26 mouse cellular contexts compared by ENCODE assay signal in the genomic region with DNA sequence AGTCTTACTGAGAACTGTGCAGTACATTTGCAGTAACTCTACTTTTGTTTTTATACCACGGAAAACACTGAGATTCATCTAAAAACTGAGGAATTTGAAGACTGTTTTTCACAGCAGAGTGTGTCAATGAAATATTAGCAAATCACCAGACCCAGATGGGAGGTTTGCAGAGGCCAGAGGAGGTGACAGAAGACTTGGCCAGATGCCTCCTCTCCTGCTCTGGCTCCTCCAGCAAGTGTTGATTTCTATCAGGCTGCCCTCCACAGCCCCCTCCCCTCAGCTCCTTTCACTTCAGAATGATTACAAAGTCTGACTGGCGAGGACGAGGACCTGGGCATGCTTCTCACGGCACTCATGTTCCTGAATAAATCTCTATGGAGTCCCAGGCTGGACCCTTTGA. TPM values are rescaled to one million over a fixed set of nuclear protein-coding genes. Genes with fewer than 3 reads are reported as not detected.
A peak's percentile ranks its signal among the peaks of the same experiment; 100 is the strongest.
DNase-seq lines count a peak whose midpoint lies in the region; ATAC-seq lines count a peak whose summit lies in the region.
"Had no signal": no experiment of that assay in that cellular context is flagged by ENCODE, and none has a peak within 500 bp of the region (broad histone marks: within the 10 kb centered on the region; RNA-seq: fewer than 3 reads in every experiment).

No protein-coding gene starts in this region.

- 71% methylated on average over 4 of the region's 4 CpGs for WGBS in midbrain, embryonic 11.5 days
- WGBS in midbrain, embryonic 15.5 days, result 68% methylated on average over 4 of the region's 4 CpGs

- no peaks in the 10 kb centered on the region for H3K4me1 ChIP-seq in midbrain, embryonic 11.5 days (ENCODE audit: control insufficient read depth, insufficient read depth, low read length)
- H3K4me1 ChIP-seq in midbrain, embryonic 15.5 days, result no peaks in the 10 kb centered on the region
- H3K4me1 ChIP-seq: embryonic facial prominence, embryonic 13.5 days; forebrain, embryonic 13.5 days; heart, embryonic 15.5 days; hindbrain, embryonic 10.5 days; intestine, embryonic 15.5 days had no signal

- H3K9me3 ChIP-seq in midbrain, embryonic 11.5 days (ENCODE audit: control insufficient read depth, low read length), result no peaks in the 10 kb centered on the region
- no peaks in the 10 kb centered on the region for H3K9me3 ChIP-seq in midbrain, embryonic 15.5 days
- H3K9me3 ChIP-seq: embryonic facial prominence, embryonic 13.5 days; forebrain, embryonic 13.5 days; G1E; heart, embryonic 15.5 days; hindbrain, embryonic 10.5 days; intestine, embryonic 15.5 days had no signal

- no peak overlapping the region for H3K4me3 ChIP-seq in midbrain, embryonic 11.5 days (ENCODE audit: low read depth, low read length)
- no peak overlapping the region for H3K4me3 ChIP-seq in midbrain, embryonic 15.5 days
- H3K4me3 ChIP-seq: embryonic facial prominence, embryonic 13.5 days; forebrain, embryonic 13.5 days; gastrocnemius, adult 2 months; heart, adult 2 months; heart, embryonic 15.5 days; hindbrain, embryonic 10.5 days; intestine, embryonic 15.5 days had no signal

- no peaks in the 10 kb centered on the region for H3K36me3 ChIP-seq in midbrain, embryonic 11.5 days (ENCODE audit: control insufficient read depth, insufficient read depth, low read length)
- no peaks in the 10 kb centered on the region for H3K36me3 ChIP-seq in midbrain, embryonic 15.5 days (replicated peaks)
- H3K36me3 ChIP-seq: embryonic facial prominence, embryonic 13.5 days; G1E; heart, embryonic 15.5 days; hindbrain, embryonic 10.5 days; intestine, embryonic 15.5 days had no signal

- no peak for ATAC-seq in midbrain, embryonic 11.5 days (ENCODE audit: low FRiP score)
- ATAC-seq in midbrain, embryonic 15.5 days (replicated peaks), result no peak
- ATAC-seq: activated CD4-positive, CD25-positive, alpha-beta regulatory T cell, adult 4 months; CD4-positive, CD25-positive, alpha-beta regulatory T cell, adult 4 months; forebrain, embryonic 13.5 days; intestine, embryonic 15.5 days; Patski had no signal

- no peak overlapping the region for H3K4me2 ChIP-seq in midbrain, embryonic 11.5 days
- no peak overlapping the region for H3K4me2 ChIP-seq in midbrain, embryonic 15.5 days
- H3K4me2 ChIP-seq: embryonic facial prominence, embryonic 13.5 days; forebrain, embryonic 13.5 days; heart, embryonic 11.5 days; heart, embryonic 15.5 days; hindbrain, embryonic 14.5 days; intestine, embryonic 15.5 days had no signal

- no peak overlapping the region for H3K9ac ChIP-seq in midbrain, embryonic 11.5 days (ENCODE audit: low read length)
- no peak overlapping the region for H3K9ac ChIP-seq in midbrain, embryonic 15.5 days
- H3K9ac ChIP-seq: embryonic facial prominence, embryonic 13.5 days; forebrain, embryonic 13.5 days; heart, embryonic 15.5 days; hindbrain, embryonic 14.5 days; intestine, embryonic 15.5 days had no signal

- peak; percentile 29 for DNase-seq in kidney, postnatal 10 days
- no peak for DNase-seq in kidney, postnatal 36 days
- DNase-seq in midbrain, embryonic 11.5 days (ENCODE audit: low spot score, missing footprints), result peak; percentile 21
- peak; percentile 69 for DNase-seq in adipocyte (ENCODE audit: low spot score)
- DNase-seq in left cerebral cortex, adult 18-20 months (ENCODE audit: low spot score in 2 of 2), result no peak
- DNase-seq in testis, postnatal 14 days (ENCODE audit: low spot score), result no peak
- DNase-seq: adrenal gland, adult 2 months; adrenal gland, postnatal 25 days; B cell, adult 2 months; cerebellum, adult 11-12 months; cerebellum, adult 9-10 months; cerebellum, postnatal 36 days; gastrocnemius, adult 2 months; heart, adult 2 months had no signal

- no peaks in the 10 kb centered on the region for H3K27me3 ChIP-seq in midbrain, embryonic 11.5 days (ENCODE audit: control insufficient read depth, insufficient read depth, low read length)
- no peaks in the 10 kb centered on the region for H3K27me3 ChIP-seq in midbrain, embryonic 15.5 days (replicated peaks)
- H3K27me3 ChIP-seq: embryonic facial prominence, embryonic 13.5 days; forebrain, embryonic 13.5 days; heart, embryonic 15.5 days; intestine, embryonic 15.5 days; Patski had no signal

- H3K27ac ChIP-seq in midbrain, embryonic 11.5 days (ENCODE audit: low read depth, low read length), result no peak overlapping the region
- no peak overlapping the region for H3K27ac ChIP-seq in midbrain, embryonic 15.5 days
- H3K27ac ChIP-seq: embryonic facial prominence, embryonic 13.5 days; forebrain, embryonic 13.5 days; gastrocnemius, adult 2 months; heart, adult 2 months; heart, embryonic 15.5 days; hindbrain, embryonic 10.5 days; hindbrain, embryonic 14.5 days; intestine, embryonic 15.5 days had no signal

RNA-seq across cellular contexts. Expression of gene Sap18, which starts 10.6 kb away (rescaled TPM):
- 23.6 and 27.9 TPM in 2 replicates for polyA plus RNA-seq in midbrain, embryonic 11.5 days (2014; fragmentation: Nextera tagmentation; extraction: Ambion mirVana)
- 25.4 and 29.5 TPM in 2 replicates for polyA plus RNA-seq in midbrain, embryonic 15.5 days (2015; fragmentation: Nextera tagmentation; extraction: Ambion mirVana)
- 10 to 100 TPM; 56.5 to 62.8 TPM for total RNA-seq in left cerebral cortex, adult 18-20 months (2021)

RNA-seq across cellular contexts. Expression of gene Lats2, which starts 29.2 kb away (rescaled TPM):
- 10.7 and 11.2 TPM in 2 replicates for polyA plus RNA-seq in midbrain, embryonic 11.5 days (2014; fragmentation: Nextera tagmentation; extraction: Ambion mirVana)
- polyA plus RNA-seq in midbrain, embryonic 15.5 days (2015; fragmentation: Nextera tagmentation; extraction: Ambion mirVana), result 7.6 TPM in 2 replicates
- total RNA-seq in left cerebral cortex, adult 18-20 months (2021), result 10 to 100 TPM; 18.2 to 21.3 TPM

RNA-seq across cellular contexts. Expression of gene Ska3, which starts 38.6 kb away (rescaled TPM):
- 43.0 and 47.1 TPM in 2 replicates for polyA plus RNA-seq in midbrain, embryonic 11.5 days (2014; fragmentation: Nextera tagmentation; extraction: Ambion mirVana)
- polyA plus RNA-seq in midbrain, embryonic 15.5 days (2015; fragmentation: Nextera tagmentation; extraction: Ambion mirVana), result 6.2 and 6.9 TPM in 2 replicates
- total RNA-seq in left cerebral cortex, adult 18-20 months (2021), result under 1 TPM; 0.37 to 0.42 TPM
- total RNA-seq: gastrocnemius, adult 2 months had no signal

RNA-seq across cellular contexts. Expression of gene Mrpl57, which starts 38.6 kb away (rescaled TPM):
- polyA plus RNA-seq in midbrain, embryonic 11.5 days (2014; fragmentation: Nextera tagmentation; extraction: Ambion mirVana), result 129 and 136 TPM in 2 replicates
- polyA plus RNA-seq in midbrain, embryonic 15.5 days (2015; fragmentation: Nextera tagmentation; extraction: Ambion mirVana), result 128 and 132 TPM in 2 replicates
- total RNA-seq in left cerebral cortex, adult 18-20 months (2021), result 10 to 100 TPM; 50.5 to 61.8 TPM

RNA-seq across cellular contexts. Expression of gene Gm49361, which starts 41.5 kb away (rescaled TPM):
- not detected in 2 replicates for polyA plus RNA-seq in midbrain, embryonic 11.5 days (2014; fragmentation: Nextera tagmentation; extraction: Ambion mirVana)
- polyA plus RNA-seq in midbrain, embryonic 15.5 days (2015; fragmentation: Nextera tagmentation; extraction: Ambion mirVana), result not detected in 2 replicates
- total RNA-seq in left cerebral cortex, adult 18-20 months (2021), result under 1 TPM; 0.81 to 0.82 TPM
- total RNA-seq: adrenal gland, postnatal 25 days; G1E; gastrocnemius, adult 2 months had no signal
- polyA plus RNA-seq: activated CD4-positive, CD25-positive, alpha-beta regulatory T cell, adult 4 months; adrenal gland, adult 2 months; CD4-positive, CD25-positive, alpha-beta regulatory T cell, adult 4 months; embryonic facial prominence, embryonic 13.5 days; forebrain, embryonic 13.5 days; G1E; heart, adult 2 months; heart, embryonic 11.5 days; heart, embryonic 15.5 days; hindbrain, embryonic 10.5 days; hindbrain, embryonic 14.5 days; Patski had no signal

Comparison
In these comparisons a context has a peak if more than half of its experiments do, and no peak if none do; other contexts are left out.
1. DNase-seq: peak in kidney, postnatal 10 days (single experiment), midbrain, embryonic 11.5 days (single experiment) and adipocyte (single experiment); none in kidney, postnatal 36 days (0 of 2), left cerebral cortex, adult 18-20 months (0 of 2) and testis, postnatal 14 days (single experiment).